Mouse (Mus musculus) myocyte (in vitro differentiated cells): ENCODE data around the gene Slc22a6. TPM values are rescaled to one million over a fixed set of nuclear protein-coding genes. Genes with fewer than 3 reads are reported as not detected.

Experiments used
- H3K27me3 ChIP-seq: one replicate; pipeline ENCODE4 v1.6.1; 2011; ENCODE audit not compliant: control insufficient read depth, insufficient read depth, insufficient read length
- H3K36me3 ChIP-seq: one replicate; pipeline ENCODE4 v1.6.1; 2011; ENCODE audit not compliant: control insufficient read depth, insufficient read depth
- H3K4me2 ChIP-seq: one replicate; pipeline ENCODE4 v1.6.1; 2011; ENCODE audit warnings: low read depth, control low read depth
- H3K4me3 ChIP-seq: one replicate; pipeline ENCODE4 v1.5.1; 2011; ENCODE audit warnings: mild to moderate bottlenecking, control low read depth, moderate library complexity
- H3K79me2 ChIP-seq: one replicate; pipeline ENCODE4 v1.6.1; 2011; ENCODE audit not compliant: control insufficient read depth, insufficient read depth
- H3ac ChIP-seq: one replicate; pipeline ENCODE4 v1.6.1; 2011; ENCODE audit not compliant: control insufficient read depth, insufficient read length
- CEBPB ChIP-seq: IDR thresholded peaks from 2 replicates; pipeline ENCODE4 v1.6.1; 2011; ENCODE audit warnings: mild to moderate bottlenecking, moderate library complexity; ENCODE audit not compliant: poor library complexity, insufficient read depth, severe bottlenecking
- E2F4 ChIP-seq: IDR thresholded peaks from one replicate; pipeline ENCODE4 v1.6.1; 2011; ENCODE audit warnings: mild to moderate bottlenecking, control low read depth, moderate library complexity; ENCODE audit not compliant: insufficient read depth
- MAX ChIP-seq: IDR thresholded peaks from one replicate; pipeline ENCODE4 v1.6.1; 2011; ENCODE audit warnings: low read depth, mild to moderate bottlenecking, control low read depth
- MYOD1 ChIP-seq, 3 experiments: IDR thresholded peaks; one replicate each; pipeline ENCODE4 v1.6.1; 2011; ENCODE audit warnings: control low read depth in 2 of 3, low read depth in 2 of 3, mild to moderate bottlenecking in 2 of 3, moderate library complexity in 1 of 3; ENCODE audit not compliant: insufficient read length in 2 of 3, control insufficient read depth in 1 of 3
- MYOG ChIP-seq, 3 experiments: IDR thresholded peaks; one replicate each; pipeline ENCODE4 v1.6.1; 2011; ENCODE audit warnings: control low read depth in 2 of 3, low read depth in 2 of 3, mild to moderate bottlenecking in 2 of 3; ENCODE audit not compliant: insufficient read length in 2 of 3, control insufficient read depth in 1 of 3, insufficient read depth in 1 of 3
- POLR2A ChIP-seq: IDR thresholded peaks from one replicate; pipeline ENCODE4 v1.6.1; 2011; ENCODE audit warnings: low read depth, mild to moderate bottlenecking, control low read depth, moderate library complexity; ENCODE audit not compliant: insufficient read length
- POLR2AphosphoS2 ChIP-seq: IDR thresholded peaks from one replicate; pipeline ENCODE4 v1.6.1; 2011; ENCODE audit warnings: low read depth, control low read depth; ENCODE audit not compliant: insufficient read length
- REST ChIP-seq: IDR thresholded peaks from one replicate; pipeline ENCODE4 v1.6.1; 2011; ENCODE audit warnings: mild to moderate bottlenecking, control low read depth, moderate library complexity; ENCODE audit not compliant: insufficient read depth, insufficient read length
- SRF ChIP-seq: IDR thresholded peaks from one replicate; pipeline ENCODE4 v1.6.1; 2011; ENCODE audit warnings: low read depth; ENCODE audit not compliant: control insufficient read depth, insufficient read length
- TCF12 ChIP-seq: IDR thresholded peaks from one replicate; pipeline ENCODE4 v1.6.1; 2011; ENCODE audit warnings: mild to moderate bottlenecking, control low read depth; ENCODE audit not compliant: poor library complexity, insufficient read depth, severe bottlenecking
- TCF3 ChIP-seq: IDR thresholded peaks from one replicate; pipeline ENCODE4 v1.6.1; 2011; ENCODE audit warnings: low read depth, control low read depth; ENCODE audit not compliant: insufficient read length
- USF1 ChIP-seq: IDR thresholded peaks from one replicate; pipeline ENCODE4 v1.6.1; 2011; ENCODE audit warnings: low read depth, mild to moderate bottlenecking, control low read depth, moderate library complexity
- polyA plus RNA-seq: library from polyadenylated mRNA; unstranded; fragments of >200 nt; fragmentation: generic; extraction: Trizol; gene quantifications from one replicate; pipeline ENCODE4 v1.2.1, GENCODE M21; 2012; ENCODE audit warnings: missing spikeins

Slc22a6 gene
- polyA plus RNA-seq, 1 experiment: not detected

DNA sequence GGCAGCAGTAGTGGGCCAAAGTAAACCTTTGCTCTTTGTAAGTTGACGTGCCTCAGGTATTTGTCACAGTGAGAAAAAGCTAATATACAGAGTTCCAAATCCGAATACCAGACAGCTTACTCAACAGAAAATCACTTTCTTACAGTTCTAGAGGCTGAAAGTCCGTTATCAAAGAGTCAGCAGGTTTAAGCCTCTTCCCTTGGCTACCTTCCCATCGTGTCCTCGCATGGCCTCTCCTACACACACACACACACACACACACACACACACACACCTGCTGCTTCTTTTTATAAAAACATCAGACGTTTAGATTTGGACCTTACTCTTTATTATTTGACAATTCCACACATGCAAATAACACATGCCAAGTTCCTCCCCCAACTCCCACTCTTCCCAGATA lies 13.0 kb downstream of the Slc22a6 start:
- no peak overlapping the region for H3K4me3 ChIP-seq
- H3K36me3 ChIP-seq: no peaks in the 10 kb centered on the region
- no peak overlapping the region for H3ac ChIP-seq
- H3K79me2 ChIP-seq: no peaks in the 10 kb centered on the region
- no peak overlapping the region for H3K4me2 ChIP-seq
- TF ChIP-seq TCF3 (no peak), MAX (no peak), TCF12 (no peak), SRF (no peak), POLR2A (no peak), POLR2AphosphoS2 (no peak), USF1 (no peak), E2F4 (no peak), MYOD1 (IDR thresholded peaks at IDR 0.05; ENCODE audit: control insufficient read depth in 1 of 3, insufficient read length in 2 of 3, low read depth in 2 of 3) (no peak), REST (no peak)
- peaks cover 18% of the 10 kb centered on the region for H3K27me3 ChIP-seq

DNA sequence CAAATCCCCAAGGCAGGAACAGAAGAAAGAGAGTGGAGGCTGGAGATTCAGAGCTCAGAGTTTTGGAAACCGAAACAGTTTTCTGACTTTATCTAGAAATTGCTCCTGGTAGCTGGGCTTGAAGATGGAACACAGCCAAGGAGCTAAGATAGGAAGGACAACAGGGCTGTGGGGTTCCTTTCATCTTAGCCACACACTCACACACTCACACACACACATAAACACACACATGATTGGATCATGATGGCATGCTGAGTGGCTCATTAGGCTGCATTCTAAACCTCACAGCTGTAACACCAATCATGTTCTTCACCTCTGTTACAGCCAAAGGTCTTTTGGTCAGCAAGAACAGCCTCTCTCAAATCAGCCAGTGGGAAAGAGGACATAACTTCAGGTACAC lies 14.2 kb downstream of the Slc22a6 start:
- Histone ChIP-seq H3K4me2 (no peak overlapping the region), H3K79me2 (no peaks in the 10 kb centered on the region), H3K36me3 (no peaks in the 10 kb centered on the region), H3K4me3 (no peak overlapping the region), H3ac (no peak overlapping the region), H3K27me3 (peaks cover 9% of the 10 kb centered on the region)
- TF ChIP-seq MAX (no peak), TCF3 (no peak), CEBPB (no peak), POLR2AphosphoS2 (no peak), E2F4 (no peak), REST (no peak), TCF12 (no peak), MYOD1 (IDR thresholded peaks at IDR 0.05; ENCODE audit: control insufficient read depth in 1 of 3, insufficient read length in 2 of 3, low read depth in 2 of 3) (no peak), SRF (no peak), MYOG (IDR thresholded peaks at IDR 0.05; ENCODE audit: control insufficient read depth in 1 of 3, insufficient read depth in 1 of 3, insufficient read length in 2 of 3, low read depth in 2 of 3) (no peak), POLR2A (no peak), USF1 (no peak)

DNA sequence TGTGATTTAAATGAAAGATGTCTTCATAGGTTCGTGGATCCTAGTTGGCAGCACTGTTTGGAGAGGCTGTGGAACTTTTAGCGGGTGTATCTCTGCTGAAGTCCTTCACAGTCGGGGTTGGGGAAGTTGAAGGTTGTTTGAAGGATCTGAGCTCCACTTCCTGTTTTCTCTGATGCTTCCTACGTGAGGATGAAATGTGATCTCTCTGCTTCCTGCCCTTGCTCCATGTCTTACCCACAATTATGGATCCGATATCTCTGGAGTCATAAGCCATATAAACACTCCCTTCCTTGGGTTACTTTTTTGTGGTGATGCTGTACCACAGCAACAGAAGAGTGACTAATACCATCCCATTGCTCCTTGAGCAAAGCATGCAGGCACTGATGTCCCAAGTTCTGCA lies 24.2 kb downstream of the Slc22a6 start:
- TF ChIP-seq POLR2A: no peak
- no peak for TF ChIP-seq POLR2AphosphoS2
- no peak for TF ChIP-seq USF1
- TF ChIP-seq MAX: no peak
- no peak for TF ChIP-seq MYOD1 (IDR thresholded peaks at IDR 0.05; ENCODE audit: control insufficient read depth in 1 of 3, insufficient read length in 2 of 3, low read depth in 2 of 3)
- no peak for TF ChIP-seq E2F4
- TF ChIP-seq SRF: no peak
- no peak for TF ChIP-seq TCF3
- TF ChIP-seq TCF12: no peak
- TF ChIP-seq MYOG (IDR thresholded peaks at IDR 0.05; ENCODE audit: control insufficient read depth in 1 of 3, insufficient read depth in 1 of 3, insufficient read length in 2 of 3, low read depth in 2 of 3): no peak
- TF ChIP-seq CEBPB: no peak
- TF ChIP-seq REST: no peak
- H3K27me3 ChIP-seq: no peaks in the 10 kb centered on the region
- no peaks in the 10 kb centered on the region for H3K36me3 ChIP-seq

DNA sequence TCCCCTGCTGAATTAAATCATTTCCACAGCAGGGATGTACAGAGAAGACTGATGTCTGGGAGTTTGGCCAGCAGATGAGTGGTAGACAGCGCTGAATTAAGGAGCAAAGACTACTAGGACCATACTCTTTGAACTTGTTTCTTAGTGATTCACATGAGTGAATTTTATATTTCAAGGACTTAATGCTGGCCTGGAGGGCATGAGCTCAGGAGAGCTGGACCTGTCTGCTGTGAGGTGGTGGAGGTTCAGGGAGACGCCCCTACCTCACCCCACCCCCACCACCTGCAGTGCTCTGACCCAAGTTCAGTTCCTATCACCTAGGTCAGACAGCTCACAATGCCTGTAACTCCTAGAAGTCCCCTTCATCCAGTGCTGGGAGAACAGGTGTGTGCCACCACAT lies 28.6 kb downstream of the Slc22a6 start:
- H3K27me3 ChIP-seq: no peaks in the 10 kb centered on the region
- H3K4me3 ChIP-seq: no peak overlapping the region
- H3ac ChIP-seq: no peak overlapping the region
- TF ChIP-seq MAX: no peak
- no peak for TF ChIP-seq E2F4
- no peak for TF ChIP-seq MYOD1 (IDR thresholded peaks at IDR 0.05; ENCODE audit: control insufficient read depth in 1 of 3, insufficient read length in 2 of 3, low read depth in 2 of 3)
- no peak for TF ChIP-seq USF1
- TF ChIP-seq TCF3: no peak
- H3K36me3 ChIP-seq: no peaks in the 10 kb centered on the region
- H3K4me2 ChIP-seq: no peak overlapping the region
- H3K79me2 ChIP-seq: no peaks in the 10 kb centered on the region

More for the DNA sequence above, 24.2 kb downstream of the Slc22a6 start:
- Histone ChIP-seq H3K4me3 (no peak overlapping the region), H3K4me2 (no peak overlapping the region), H3ac (no peak overlapping the region), H3K79me2 (no peaks in the 10 kb centered on the region)

DNA sequence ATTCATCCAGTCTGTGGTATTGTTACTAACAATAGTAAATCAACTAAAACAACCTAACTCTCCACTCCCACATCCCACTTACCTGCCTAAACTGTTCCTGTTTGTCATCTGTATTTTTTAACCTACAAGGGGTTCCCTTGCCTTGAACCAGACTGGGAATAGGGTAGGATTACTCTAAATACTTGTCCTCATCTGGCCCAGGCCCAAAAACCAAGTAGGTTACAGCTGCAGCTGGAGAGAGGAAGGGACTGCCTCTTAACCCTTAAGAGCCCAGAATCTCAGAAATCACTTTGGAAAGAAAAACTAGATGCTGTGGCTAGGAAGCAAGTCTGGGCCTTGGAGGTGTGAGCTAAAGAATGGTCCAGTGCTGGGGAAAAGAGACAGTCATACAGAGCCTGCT lies 38.0 kb downstream of the Slc22a6 start:
- Histone ChIP-seq H3ac (no peak overlapping the region), H3K4me3 (no peak overlapping the region), H3K4me2 (no peak overlapping the region), H3K27me3 (peaks cover 20% of the 10 kb centered on the region), H3K36me3 (no peaks in the 10 kb centered on the region), H3K79me2 (no peaks in the 10 kb centered on the region)
- TF ChIP-seq MAX (no peak), SRF (no peak)

DNA sequence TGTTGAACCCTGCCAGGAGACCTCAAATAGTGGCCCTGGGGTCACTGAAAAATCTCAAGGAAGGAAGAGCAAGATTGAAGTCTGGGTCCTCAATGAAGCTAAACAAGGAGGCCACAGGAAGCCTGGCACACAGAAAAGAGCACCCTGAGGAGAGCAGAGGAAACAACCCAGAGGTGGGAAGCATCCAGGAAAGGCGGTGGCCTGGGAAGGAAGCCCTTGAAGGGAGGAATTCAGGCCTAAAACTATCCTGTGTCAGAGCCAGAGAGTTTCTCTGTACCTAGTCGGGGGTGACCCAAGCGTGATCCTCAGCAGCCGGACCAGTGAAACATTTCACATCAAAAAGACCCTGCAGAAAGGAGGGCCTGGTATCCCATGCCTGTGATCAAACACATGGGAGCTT lies 38.5 kb downstream of the Slc22a6 start:
- Histone ChIP-seq H3K27me3 (peaks cover 20% of the 10 kb centered on the region), H3K79me2 (no peaks in the 10 kb centered on the region), H3K4me2 (no peak overlapping the region), H3ac (no peak overlapping the region), H3K4me3 (no peak overlapping the region), H3K36me3 (no peaks in the 10 kb centered on the region)
- TF ChIP-seq USF1: no peak
